ENCODE assay signal across 8 mouse cellular contexts in the genomic region with DNA sequence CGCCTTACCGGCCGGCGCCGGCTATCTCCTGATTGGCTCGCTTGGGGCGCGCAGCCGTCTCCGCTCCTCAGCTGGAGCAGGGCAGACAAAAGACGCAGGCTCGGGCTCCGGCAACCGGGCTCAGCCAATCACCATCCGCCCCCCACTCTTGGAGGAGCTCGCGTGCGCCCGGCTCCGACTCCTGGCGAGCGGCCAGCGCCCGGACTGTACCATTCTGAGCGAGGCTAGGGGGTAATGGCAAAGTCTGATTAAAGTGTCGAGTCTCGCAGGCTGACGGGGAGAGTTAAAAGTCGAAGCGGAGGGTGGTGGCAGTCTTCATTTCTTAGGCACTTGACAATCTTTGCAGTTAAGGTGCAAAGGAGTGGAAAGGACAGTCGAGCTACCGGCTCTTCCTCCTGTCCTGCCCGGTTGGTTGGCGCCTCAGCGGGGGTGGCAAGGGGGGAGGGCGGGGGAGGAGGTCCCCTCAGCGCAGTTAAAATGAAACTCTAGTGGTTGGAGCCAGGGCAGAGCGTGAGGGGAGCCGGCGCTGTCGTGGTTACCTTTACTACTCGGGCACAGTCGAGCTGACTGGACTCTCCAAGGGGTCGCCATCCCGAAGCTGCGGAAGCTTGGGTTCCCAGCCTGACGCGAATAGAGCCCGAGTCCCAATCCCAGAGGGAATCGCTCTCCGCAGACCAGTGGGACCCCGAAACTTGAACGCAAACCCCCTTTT. TPM values are rescaled to one million over a fixed set of nuclear protein-coding genes. Genes with fewer than 3 reads are reported as not detected.
DNase-seq lines count a peak whose midpoint lies in the region; ATAC-seq and TF ChIP-seq lines count a peak whose summit lies in the region.

A gene (plus strand): TSS at position 479 of the 712 bp plus-strand sequence.

- H3K4me2 ChIP-seq in embryonic facial prominence, embryonic 15.5 days (replicated peaks): peak within 1 kb of the TSS; percentile 67
- peak within 1 kb of the TSS; percentile 74 for H3K4me2 ChIP-seq in limb, embryonic 14.5 days (replicated peaks; ENCODE audit: low read depth, low read length, severe bottlenecking)
- H3K4me2 ChIP-seq in midbrain, postnatal 0 days (ENCODE audit: low read depth, low read length, poor library complexity, severe bottlenecking): peak within 1 kb of the TSS; percentile 68

- no peaks in the 10 kb centered on the region for H3K9me3 ChIP-seq in embryonic facial prominence, embryonic 15.5 days (replicated peaks)
- no peaks in the 10 kb centered on the region for H3K9me3 ChIP-seq in limb, embryonic 14.5 days (ENCODE audit: control insufficient read depth, low read length)
- H3K9me3 ChIP-seq in midbrain, postnatal 0 days (ENCODE audit: low read length): no peaks in the 10 kb centered on the region

- WGBS in bone marrow, adult 2 months: under 1% methylated on average over 53 of the region's 53 CpGs
- under 1% methylated on average over 52 of the region's 53 CpGs for WGBS in embryonic facial prominence, embryonic 15.5 days
- under 1% methylated on average over 52 of the region's 53 CpGs for WGBS in limb, embryonic 14.5 days
- under 1% methylated on average over 51 of the region's 53 CpGs for WGBS in midbrain, postnatal 0 days

- no peaks in the 10 kb centered on the region for H3K4me1 ChIP-seq in bone marrow, adult 2 months (ENCODE audit: control insufficient read depth, insufficient read depth, low read length)
- H3K4me1 ChIP-seq in embryonic facial prominence, embryonic 15.5 days: peaks cover 7% of the 10 kb centered on the region
- H3K4me1 ChIP-seq in limb, embryonic 14.5 days (ENCODE audit: control insufficient read depth, insufficient read depth, low read length): 0 out of 2 replicates have a peak, but pooled peaks cover 4% of the 10 kb centered on the region
- H3K4me1 ChIP-seq in midbrain, postnatal 0 days (ENCODE audit: insufficient read depth, low read length): peaks cover 4% of the 10 kb centered on the region; the same call in 1 of the 2 replicates

- H3K9ac ChIP-seq in embryonic facial prominence, embryonic 15.5 days: peak within 1 kb of the TSS; percentile 79
- H3K9ac ChIP-seq in limb, embryonic 14.5 days (ENCODE audit: low read depth, low read length, severe bottlenecking): peak within 1 kb of the TSS; percentile 95
- peak within 1 kb of the TSS; percentile 84 for H3K9ac ChIP-seq in midbrain, postnatal 0 days (replicated peaks; ENCODE audit: low read length, poor library complexity, severe bottlenecking)

- no peak for TF ChIP-seq CTCF in bone marrow, adult 2 months (IDR thresholded peaks at IDR 0.05; ENCODE audit: control insufficient read depth, insufficient read depth, low read length)
- TF ChIP-seq CTCF in midbrain, postnatal 0 days (IDR thresholded peaks at IDR 0.05): peak; percentile 2; the same call in 1 of the 2 replicates

- peak; percentile 98 for DNase-seq in 416B (ENCODE audit: low read depth)
- peak; percentile 97 for DNase-seq in heart, adult 8-10 months (ENCODE audit: low spot score)
- DNase-seq in kidney, adult 9 months: peak; percentile 99
- peak; percentile 99 for DNase-seq in limb, embryonic 14.5 days (ENCODE audit: low spot score)
- DNase-seq in midbrain, postnatal 0 days (ENCODE audit: low spot score): peak; percentile 99
- DNase-seq in spleen, postnatal 14 days (ENCODE audit: low spot score in 2 of 2): peak; percentile 94 to 96

- peak; percentile 100 for ATAC-seq in embryonic facial prominence, embryonic 15.5 days (ENCODE audit: insufficient number of reproducible peaks, low FRiP score, low TSS enrichment, low read depth)
- ATAC-seq in limb, embryonic 14.5 days (ENCODE audit: low FRiP score, low read depth): peak; percentile 100
- ATAC-seq in midbrain, postnatal 0 days (ENCODE audit: low FRiP score): peak; percentile 99

- H3K36me3 ChIP-seq in embryonic facial prominence, embryonic 15.5 days: no peaks in the 10 kb centered on the region
- H3K36me3 ChIP-seq in limb, embryonic 14.5 days (ENCODE audit: control insufficient read depth, insufficient read depth, low read length): no peaks in the 10 kb centered on the region
- H3K36me3 ChIP-seq in midbrain, postnatal 0 days (ENCODE audit: insufficient read depth, low read length): no peaks in the 10 kb centered on the region

- TF ChIP-seq POLR2A in bone marrow, adult 2 months (IDR thresholded peaks at IDR 0.05; ENCODE audit: borderline replicate concordance, control insufficient read depth, low read depth, low read length): peak; percentile 99
- TF ChIP-seq POLR2A in limb, embryonic 14.5 days (IDR thresholded peaks at IDR 0.05; ENCODE audit: borderline replicate concordance, extremely low read depth, insufficient read depth, insufficient read length): peak; percentile 99

- peak within 1 kb of the TSS; percentile 91 for H3K4me3 ChIP-seq in bone marrow, adult 2 months (replicated peaks; ENCODE audit: control insufficient read depth, low read depth, low read length)
- H3K4me3 ChIP-seq in embryonic facial prominence, embryonic 15.5 days (replicated peaks): peak within 1 kb of the TSS; percentile 83
- peak within 1 kb of the TSS; percentile 76 for H3K4me3 ChIP-seq in limb, embryonic 14.5 days (replicated peaks; ENCODE audit: low read length)
- H3K4me3 ChIP-seq in midbrain, postnatal 0 days (ENCODE audit: low read depth, low read length): peak within 1 kb of the TSS; percentile 78

- H3K27me3 ChIP-seq in embryonic facial prominence, embryonic 15.5 days: no peaks in the 10 kb centered on the region
- no peaks in the 10 kb centered on the region for H3K27me3 ChIP-seq in limb, embryonic 14.5 days (ENCODE audit: control insufficient read depth, insufficient read depth, low read length)
- H3K27me3 ChIP-seq in midbrain, postnatal 0 days (ENCODE audit: insufficient read depth, low read length): no peaks in the 10 kb centered on the region

- H3K27ac ChIP-seq in bone marrow, adult 2 months (ENCODE audit: control insufficient read depth, insufficient read depth, low read depth, low read length, poor library complexity): peak within 1 kb of the TSS; percentile 94
- peak within 1 kb of the TSS; percentile 99 for H3K27ac ChIP-seq in embryonic facial prominence, embryonic 15.5 days (replicated peaks)
- H3K27ac ChIP-seq in limb, embryonic 14.5 days (replicated peaks; ENCODE audit: low read depth, low read length): peak within 1 kb of the TSS; percentile 99
- peak within 1 kb of the TSS; percentile 99 for H3K27ac ChIP-seq in midbrain, postnatal 0 days (ENCODE audit: low read depth, low read length)

RNA-seq across cellular contexts. Expression of the gene that starts here (rescaled TPM):
- polyA plus RNA-seq in bone marrow, adult 2 months (2011; ENCODE audit: insufficient read depth, insufficient read length, low replicate concordance, missing spikeins): 0.56 and 0.95 TPM in 2 replicates
- polyA plus RNA-seq in embryonic facial prominence, embryonic 15.5 days (2015; fragmentation: Nextera tagmentation; extraction: Ambion mirVana): 15.6 and 15.9 TPM in 2 replicates
- 10 to 100 TPM in 3 of 4 experiments, 1 to 10 TPM in 1; 8.5 to 14.9 (median 11.9) TPM for total RNA-seq in heart, adult 8-10 months (2022)
- 24.8 and 27.1 TPM in 2 replicates for polyA plus RNA-seq in limb, embryonic 14.5 days (2012; rRNA removed)
- 14.7 and 21.7 TPM in 2 replicates for polyA plus RNA-seq in limb, embryonic 14.5 days (2014; fragmentation: Nextera tagmentation; extraction: Ambion mirVana)
- 48.3 and 59.5 TPM in 2 replicates for total RNA-seq in midbrain, postnatal 0 days (2014; rRNA removed)
- 39.5 and 47.3 TPM in 2 replicates for polyA plus RNA-seq in midbrain, postnatal 0 days (2015; fragmentation: Nextera tagmentation; extraction: Ambion mirVana)

Comparison
In these comparisons a context has a peak if more than half of its experiments do, and no peak if none do; other contexts are left out.
1. Peak in every context shown above with its lines: DNase-seq, ATAC-seq, H3K4me3 ChIP-seq and H3K27ac ChIP-seq.